ENCODE assay signal across 9 mouse cellular contexts in the genomic region with DNA sequence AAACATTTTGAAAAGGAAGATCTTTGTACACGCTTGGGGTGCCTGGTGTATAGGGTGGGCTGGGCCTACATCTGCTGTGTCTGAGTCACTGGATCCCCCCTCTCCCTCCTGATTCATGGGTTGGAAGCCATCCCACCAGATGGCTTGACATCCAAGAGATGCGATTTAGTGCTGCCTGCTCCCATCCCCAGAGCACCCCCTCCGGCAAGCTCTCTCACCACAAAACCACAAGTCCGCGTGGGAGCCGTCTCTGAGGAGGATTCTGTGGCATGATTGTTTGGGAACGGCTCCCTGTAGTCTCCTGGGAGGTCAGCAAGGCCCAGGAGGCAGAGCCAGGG. TPM values are rescaled to one million over a fixed set of nuclear protein-coding genes. Genes with fewer than 3 reads are reported as not detected.
DNase-seq lines count a peak whose midpoint lies in the region; ATAC-seq and TF ChIP-seq lines count a peak whose summit lies in the region.
"Had no signal": no experiment of that assay in that cellular context is flagged by ENCODE, and none has a peak within 500 bp of the region (broad histone marks: within the 10 kb centered on the region; RNA-seq: fewer than 3 reads in every experiment).

No protein-coding gene starts in this region.

- no peaks in the 10 kb centered on the region for H3K36me3 ChIP-seq in heart, embryonic 12.5 days
- H3K36me3 ChIP-seq in stomach, postnatal 0 days (ENCODE audit: control insufficient read depth, insufficient read depth, low read length): no peaks in the 10 kb centered on the region

- ATAC-seq in heart, embryonic 12.5 days (ENCODE audit: insufficient number of reproducible peaks, low FRiP score): no peak
- ATAC-seq in stomach, postnatal 0 days (ENCODE audit: low FRiP score, low TSS enrichment): peak; percentile 59; the same call in 1 of the 2 replicates
- no peak for ATAC-seq in inflammation-experienced regulatory T-cells, adult 6 months

- intact Hi-C loops in heart, postnatal 10 days (cut with DNase I): no loop called here

- peaks cover 13% of the 10 kb centered on the region; the same call in 1 of the 2 replicates for H3K9me3 ChIP-seq in heart, embryonic 12.5 days (replicated peaks)
- no peaks in the 10 kb centered on the region for H3K9me3 ChIP-seq in stomach, postnatal 0 days (ENCODE audit: control insufficient read depth, low read length)

- TF ChIP-seq EP300 in stomach, postnatal 0 days (optimal IDR thresholded peaks at IDR 0.05): no peak

- H3K27ac ChIP-seq in heart, embryonic 12.5 days (ENCODE audit: poor library complexity, severe bottlenecking): no peak overlapping the region
- H3K27ac ChIP-seq in brown adipose tissue, adult 24 weeks (replicated peaks; ENCODE audit: low read depth, low read length): peak overlapping the region; percentile 12; the same call in 1 of the 2 replicates
- H3K27ac ChIP-seq in stomach, postnatal 0 days (replicated peaks): peak overlapping the region; percentile 69

- H3K4me3 ChIP-seq in heart, embryonic 12.5 days: no peak overlapping the region
- H3K4me3 ChIP-seq in brown adipose tissue, adult 24 weeks (ENCODE audit: insufficient read depth, low read depth, low read length): no peak overlapping the region
- no peak overlapping the region for H3K4me3 ChIP-seq in stomach, postnatal 0 days (ENCODE audit: low read depth, low read length)
- H3K4me3 ChIP-seq: erythroblast, embryonic 14.5 days had no signal

- no peaks in the 10 kb centered on the region for H3K27me3 ChIP-seq in heart, embryonic 12.5 days (replicated peaks)
- no peaks in the 10 kb centered on the region for H3K27me3 ChIP-seq in stomach, postnatal 0 days (ENCODE audit: control insufficient read depth, insufficient read depth, low read length)

- no peak for TF ChIP-seq CTCF in stomach, postnatal 0 days (IDR thresholded peaks at IDR 0.05; ENCODE audit: low read depth)

- H3K4me2 ChIP-seq in heart, embryonic 12.5 days: no peak overlapping the region
- no peak overlapping the region for H3K4me2 ChIP-seq in stomach, postnatal 0 days (replicated peaks; ENCODE audit: low read depth)

- DNase-seq in heart, adult 18-20 months: peak; percentile 60 to 81
- DNase-seq in heart, postnatal 10 days: peak; percentile 55 to 69
- DNase-seq in left cerebral cortex, adult 9 months (ENCODE audit: low spot score in 2 of 2): peak; percentile 68 to 85
- DNase-seq in stomach, postnatal 0 days (ENCODE audit: low spot score): peak; percentile 54
- DNase-seq in cerebellum, postnatal 25 days: no peak

- 51% methylated on average over 7 of the region's 7 CpGs for WGBS in heart, embryonic 12.5 days
- WGBS in stomach, postnatal 0 days: 40% methylated on average over 7 of the region's 7 CpGs

- H3K9ac ChIP-seq in heart, embryonic 12.5 days: no peak overlapping the region
- no peak overlapping the region for H3K9ac ChIP-seq in stomach, postnatal 0 days (ENCODE audit: low read length)

- H3K4me1 ChIP-seq in heart, embryonic 12.5 days (replicated peaks): no peaks in the 10 kb centered on the region
- H3K4me1 ChIP-seq in brown adipose tissue, adult 24 weeks (ENCODE audit: control insufficient read depth, insufficient read depth, insufficient read length, low read length): peaks cover 12% of the 10 kb centered on the region
- H3K4me1 ChIP-seq in stomach, postnatal 0 days (replicated peaks; ENCODE audit: control insufficient read depth, insufficient read depth): no peaks in the 10 kb centered on the region; the same call in 1 of the 2 replicates

RNA-seq across cellular contexts. Expression of a gene that starts 45.5 kb away (rescaled TPM):
- total RNA-seq in heart, adult 18-20 months (2021): 10 to 100 TPM; 45.4 to 46.4 TPM
- 37.9 and 38.0 TPM in 2 replicates for polyA plus RNA-seq in heart, embryonic 12.5 days (2016; fragmentation: Nextera tagmentation; extraction: Ambion mirVana)
- polyA plus RNA-seq in brown adipose tissue, adult 24 weeks (2012; ENCODE audit: insufficient read depth, insufficient read length, missing spikeins): 34.7 and 42.3 TPM in 2 replicates
- 100 to 1,000 TPM; 224 to 241 TPM for total RNA-seq in heart, postnatal 10 days (2021)
- polyA plus RNA-seq in stomach, postnatal 0 days (2015; fragmentation: Nextera tagmentation; extraction: Ambion mirVana): 145 TPM in 2 replicates
- polyA plus RNA-seq in inflammation-experienced regulatory T-cells, adult 6 months (2017; shearing (Covaris generic)): not detected
- polyA plus RNA-seq: erythroblast, embryonic 14.5 days had no signal

RNA-seq across cellular contexts. Expression of a gene that starts 57.1 kb away (rescaled TPM):
- total RNA-seq in heart, adult 18-20 months (2021): 10 to 100 TPM; 35.5 to 35.8 TPM
- polyA plus RNA-seq in heart, embryonic 12.5 days (2016; fragmentation: Nextera tagmentation; extraction: Ambion mirVana): 35.9 and 37.1 TPM in 2 replicates
- polyA plus RNA-seq in brown adipose tissue, adult 24 weeks (2012; ENCODE audit: insufficient read depth, insufficient read length, missing spikeins): 37.8 and 44.7 TPM in 2 replicates
- 100 to 1,000 TPM; 186 to 200 TPM for total RNA-seq in heart, postnatal 10 days (2021)
- 169 and 175 TPM in 2 replicates for polyA plus RNA-seq in stomach, postnatal 0 days (2015; fragmentation: Nextera tagmentation; extraction: Ambion mirVana)
- polyA plus RNA-seq in inflammation-experienced regulatory T-cells, adult 6 months (2017; shearing (Covaris generic)): not detected
- polyA plus RNA-seq: erythroblast, embryonic 14.5 days had no signal

Comparison
In these comparisons a context has a peak if more than half of its experiments do, and no peak if none do; other contexts are left out.
1. DNase-seq: peak in heart, adult 18-20 months (2 of 2), heart, postnatal 10 days (2 of 2), left cerebral cortex, adult 9 months (2 of 2) and stomach, postnatal 0 days (single experiment); none in cerebellum, postnatal 25 days (0 of 2).
2. RNA of a gene that starts 45.5 kb away (polyA plus RNA-seq): 145 TPM in stomach, postnatal 0 days, 34.7 to 42.3 TPM in brown adipose tissue, adult 24 weeks and 37.9 to 38.0 TPM in heart, embryonic 12.5 days; not detected in inflammation-experienced regulatory T-cells, adult 6 months; every median in the first group is over 10 times any median in the second.
3. RNA of a gene that starts 57.1 kb away (polyA plus RNA-seq): 169 to 175 TPM in stomach, postnatal 0 days, 37.8 to 44.7 TPM in brown adipose tissue, adult 24 weeks and 35.9 to 37.1 TPM in heart, embryonic 12.5 days; not detected in inflammation-experienced regulatory T-cells, adult 6 months; every median in the first group is over 10 times any median in the second.